Comparison of ENCODE assay signal across 10 mouse cellular contexts in genomic region chr16:77400276-77400891, GRCm38 (mm10).
DNase-seq lines count a peak whose midpoint lies in the region; ATAC-seq and TF ChIP-seq lines count a peak whose summit lies in the region.
"Had no signal": no experiment of that assay in that cellular context is flagged by ENCODE, and none has a peak within 500 bp of the region (broad histone marks: within the 10 kb centered on the region; RNA-seq: fewer than 3 reads in every experiment).

No protein-coding gene starts in this region.

- TF ChIP-seq CTCF in lung, adult 2 months (IDR thresholded peaks at IDR 0.05; ENCODE audit: insufficient read depth, low read length), result no peak

- 1% methylated on average over 13 of the region's 13 CpGs for WGBS in forebrain, embryonic 15.5 days
- 15% methylated on average over 13 of the region's 13 CpGs for WGBS in lung, adult 2 months

- intact Hi-C loops in heart, postnatal 10 days (cut with DNase I), result loop anchor here (5.0 kb wide), 1 partner anchor 68 kb away; no protein-coding TSS in a partner anchor

- H3K4me1 ChIP-seq in forebrain, embryonic 15.5 days, result peaks cover 67% of the 10 kb centered on the region
- H3K4me1 ChIP-seq in lung, adult 2 months (ENCODE audit: control insufficient read depth, insufficient read depth, low read length), result peaks cover 2% of the 10 kb centered on the region; the same call in 1 of the 2 replicates
- H3K4me1 ChIP-seq: megakaryocyte, embryonic 14.5 days had no signal

- DNase-seq in urinary bladder, postnatal 25 days (ENCODE audit: low spot score), result peak; percentile 32
- no peak for DNase-seq in urinary bladder, postnatal 10 days (ENCODE audit: low spot score)
- peak; percentile 63 to 76 for DNase-seq in heart, postnatal 10 days
- peak; percentile 39 to 74 for DNase-seq in layer of hippocampus, adult 18-20 months (ENCODE audit: low spot score in 2 of 2)
- DNase-seq in lung, adult 2 months, result peak; percentile 30
- peak; percentile 72 for DNase-seq in retina, embryonic 14.5 days (ENCODE audit: low spot score)
- DNase-seq in c-Kit-positive CD71-positive TER-119-positive erythroid progenitor cells, embryonic 14.5 days (ENCODE audit: low spot score), result no peak

- H3K4me3 ChIP-seq in forebrain, embryonic 15.5 days, result peak overlapping the region; percentile 33
- H3K4me3 ChIP-seq in lung, adult 2 months (replicated peaks; ENCODE audit: extremely low read depth, low read depth, low read length), result peak overlapping the region; percentile 41
- H3K4me3 ChIP-seq: megakaryocyte, embryonic 14.5 days had no signal

- peak overlapping the region; percentile 89 for H3K27ac ChIP-seq in forebrain, embryonic 15.5 days (replicated peaks)

- peak; percentile 79 for ATAC-seq in forebrain, embryonic 15.5 days (replicated peaks)

- H3K9ac ChIP-seq in forebrain, embryonic 15.5 days (replicated peaks), result peak overlapping the region; percentile 42

- H3K36me3 ChIP-seq in forebrain, embryonic 15.5 days, result no peaks in the 10 kb centered on the region

- peak overlapping the region; percentile 54 for H3K4me2 ChIP-seq in forebrain, embryonic 15.5 days (replicated peaks)

- no peak for TF ChIP-seq POLR2A in lung, adult 2 months (IDR thresholded peaks at IDR 0.05; ENCODE audit: borderline replicate concordance, extremely low read depth, low read depth, low read length)

- H3K9me3 ChIP-seq in forebrain, embryonic 15.5 days, result no peaks in the 10 kb centered on the region
- H3K9me3 ChIP-seq: megakaryocyte, embryonic 14.5 days had no signal

- no peaks in the 10 kb centered on the region for H3K27me3 ChIP-seq in forebrain, embryonic 15.5 days
- H3K27me3 ChIP-seq: CH12.LX; megakaryocyte, embryonic 14.5 days had no signal

Comparison
In these comparisons a context has a peak if more than half of its experiments do, and no peak if none do; other contexts are left out.
1. DNase-seq: peak in urinary bladder, postnatal 25 days (single experiment), heart, postnatal 10 days (2 of 2), layer of hippocampus, adult 18-20 months (2 of 2), lung, adult 2 months (single experiment) and retina, embryonic 14.5 days (single experiment); none in urinary bladder, postnatal 10 days (single experiment) and c-Kit-positive CD71-positive TER-119-positive erythroid progenitor cells, embryonic 14.5 days (single experiment).